Mouse (Mus musculus) spleen, adult 2 months (tissue): ENCODE measurements around the gene Mrpl52.

Source experiments
- CTCF ChIP-seq: fragments of 200-500 bp; IDR thresholded peaks from 2 replicates; pipeline ENCODE4 v1.5.1; 2011; ENCODE audit warnings: mild to moderate bottlenecking, inconsistent platforms; ENCODE audit not compliant: insufficient read depth, insufficient read length, insufficient replicate concordance; ENCODE audit errors: extremely low read depth
- POLR2A ChIP-seq: fragments of 200-500 bp; IDR thresholded peaks from 2 replicates; pipeline ENCODE4 v1.6.1; 2011; ENCODE audit warnings: low read depth, low read length, inconsistent platforms

GRCm38 (mm10) chr14:54398921-54399382 lies 27.8 kb upstream of the Mrpl52 start:
- TF ChIP-seq POLR2A (no peak), CTCF (no peak)
